Mouse (Mus musculus): ENCODE results near the gene Hivep3.

Hivep3 gene

DNA sequence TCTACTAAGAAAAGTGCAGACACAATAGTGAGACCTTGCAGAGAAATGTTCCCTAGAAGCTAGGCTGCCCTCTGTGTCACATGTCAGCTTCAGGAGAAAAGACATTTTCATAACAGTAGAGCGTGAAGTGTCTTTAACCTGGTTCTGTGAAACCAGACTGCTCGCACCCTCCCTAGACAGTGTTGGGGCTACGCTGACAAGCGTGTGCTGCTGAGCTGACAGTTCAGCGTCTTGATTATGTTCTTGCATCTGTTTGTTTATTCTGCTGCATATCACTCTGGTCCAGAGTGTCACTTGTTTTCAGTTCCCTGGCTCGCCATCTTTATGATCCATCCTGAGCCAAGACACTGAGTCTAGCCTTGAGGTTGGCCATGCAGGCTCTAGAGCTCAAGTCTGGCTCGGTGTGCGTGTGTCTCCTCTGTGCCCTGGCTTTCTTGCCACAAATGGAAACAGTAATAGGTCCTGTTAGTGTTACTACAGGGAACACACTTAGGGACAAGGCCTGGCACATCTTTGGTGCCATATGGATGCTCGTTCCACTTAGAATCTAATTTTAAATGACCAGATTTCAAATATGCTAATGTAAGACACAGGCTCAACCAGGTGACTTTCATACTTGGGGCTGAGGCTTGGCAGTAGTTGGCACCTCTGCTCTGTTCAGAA, 28.0 kb downstream of the Hivep3 start:
- DNase-seq (ENCODE audit: low spot score): peak; percentile 38

DNA sequence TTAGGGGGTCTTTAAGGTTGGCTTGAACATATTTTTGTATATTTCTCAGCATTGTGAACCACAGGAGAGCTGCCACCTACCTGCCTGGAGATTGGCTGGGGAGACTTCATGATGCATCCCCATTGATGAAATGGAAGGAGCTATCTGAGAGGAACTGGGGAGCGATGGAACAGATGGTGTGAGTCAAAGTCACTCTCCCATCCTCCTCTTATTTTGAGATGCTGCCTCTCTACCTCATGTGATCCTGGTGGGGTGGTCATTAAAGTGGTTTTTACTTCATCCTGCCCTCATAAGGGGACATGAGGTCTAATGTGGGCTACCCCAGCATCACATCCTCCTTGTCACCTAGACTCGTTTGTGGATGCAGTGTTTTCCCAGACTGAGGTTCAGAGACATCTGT, 28.6 kb downstream of the Hivep3 start:
- no peak for DNase-seq (ENCODE audit: low spot score)

DNA sequence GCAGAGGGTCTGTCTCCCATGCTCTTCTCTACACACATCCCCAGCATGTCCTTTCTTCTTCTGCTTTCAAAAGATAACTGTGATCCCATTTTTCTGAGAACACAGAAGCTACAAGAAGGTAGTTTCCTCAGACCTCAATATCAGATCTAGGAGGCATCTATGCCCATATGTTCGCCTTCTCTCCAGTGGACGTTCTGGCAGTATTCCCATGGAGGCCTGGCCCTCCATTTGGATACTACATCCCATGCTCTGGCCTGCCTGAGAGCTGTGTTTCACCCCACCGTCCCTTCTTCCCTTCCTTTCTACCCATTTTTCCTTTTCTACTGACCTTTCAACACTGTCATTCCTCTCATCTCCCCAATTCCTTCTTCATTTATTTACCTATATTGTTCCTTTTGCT, 34.5 kb downstream of the Hivep3 start:
- DNase-seq (ENCODE audit: low spot score): no peak

DNA sequence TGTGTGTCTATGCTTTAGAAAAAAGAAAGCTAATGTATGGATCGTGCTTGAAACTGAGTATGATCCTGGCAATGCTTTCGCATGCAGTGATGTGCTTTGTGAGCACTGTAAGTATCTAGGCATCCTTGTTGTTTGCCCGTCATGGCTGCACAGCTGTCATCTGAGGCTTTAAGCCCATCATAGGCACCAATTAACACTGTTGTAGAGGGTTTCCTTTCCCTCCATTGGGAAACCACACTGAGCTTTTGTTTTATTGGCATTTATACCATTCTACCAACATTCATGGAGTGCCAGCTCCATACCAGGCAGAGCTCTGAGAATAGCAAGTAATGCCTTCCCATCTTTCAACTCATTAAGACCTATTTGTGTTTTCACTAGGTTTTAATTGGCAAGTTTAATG, 42.3 kb downstream of the Hivep3 start:
- no peak for DNase-seq (ENCODE audit: low spot score)

DNA sequence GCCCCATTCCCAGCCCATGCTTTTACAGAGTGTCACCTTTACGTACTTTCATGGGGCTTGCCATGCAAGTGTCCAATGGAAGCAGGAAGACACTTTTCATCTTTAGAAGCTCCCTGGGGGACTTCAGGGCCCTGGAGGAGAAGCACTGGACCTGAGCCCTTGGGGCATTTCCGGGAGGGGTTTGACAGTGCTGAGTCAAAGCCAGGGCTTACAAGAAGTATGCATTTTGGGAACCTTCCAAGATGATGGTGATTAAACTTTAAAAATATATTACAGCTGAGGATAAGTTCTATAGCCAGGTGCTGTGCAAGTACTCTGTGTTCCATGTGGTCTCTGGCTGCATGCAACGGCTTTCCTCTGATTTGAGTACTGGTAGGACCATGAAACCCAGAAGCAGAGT, 43.6 kb downstream of the Hivep3 start:
- DNase-seq (ENCODE audit: low spot score): no peak

DNA sequence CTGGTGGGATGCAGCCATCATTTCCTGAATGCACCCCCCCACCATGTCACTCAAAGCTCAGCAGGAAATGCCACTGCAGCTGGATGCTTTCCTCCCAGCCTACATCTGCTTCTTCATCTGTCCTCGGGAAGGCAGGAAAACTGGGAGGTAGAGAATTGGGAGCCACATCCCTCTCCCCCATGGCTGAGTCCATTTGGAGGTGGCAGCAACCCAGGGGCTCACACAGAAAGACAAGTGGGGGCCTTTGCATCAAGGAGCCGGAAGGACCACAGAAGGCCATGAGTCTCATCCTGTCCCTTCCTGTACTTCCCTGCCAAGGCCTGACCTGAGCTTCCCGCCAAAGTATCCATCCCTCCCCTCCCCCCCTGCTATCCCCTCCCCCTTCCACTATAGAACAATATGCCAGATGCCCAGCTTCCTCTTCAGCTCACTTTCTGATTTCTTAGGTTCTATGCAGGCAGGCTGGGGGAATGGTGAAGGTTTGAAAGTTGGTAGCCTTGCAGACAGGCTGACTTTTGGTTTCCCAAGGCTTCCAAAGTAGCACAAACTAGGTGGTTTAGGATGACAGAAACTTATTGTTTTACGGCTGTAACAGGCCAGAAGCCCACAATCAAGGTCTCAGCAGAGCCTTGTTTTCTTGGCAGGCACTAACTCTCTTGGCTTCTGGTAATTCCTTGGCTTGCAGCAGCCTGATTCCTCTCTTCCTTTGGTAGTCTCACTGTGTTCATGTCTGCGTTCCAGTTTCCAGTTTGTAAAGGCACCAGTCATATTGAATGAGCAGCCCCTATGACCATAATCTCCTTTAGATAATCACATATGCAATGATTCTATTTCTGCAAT, 46.2 kb downstream of the Hivep3 start:
- no peak for DNase-seq (ENCODE audit: low spot score)

DNA sequence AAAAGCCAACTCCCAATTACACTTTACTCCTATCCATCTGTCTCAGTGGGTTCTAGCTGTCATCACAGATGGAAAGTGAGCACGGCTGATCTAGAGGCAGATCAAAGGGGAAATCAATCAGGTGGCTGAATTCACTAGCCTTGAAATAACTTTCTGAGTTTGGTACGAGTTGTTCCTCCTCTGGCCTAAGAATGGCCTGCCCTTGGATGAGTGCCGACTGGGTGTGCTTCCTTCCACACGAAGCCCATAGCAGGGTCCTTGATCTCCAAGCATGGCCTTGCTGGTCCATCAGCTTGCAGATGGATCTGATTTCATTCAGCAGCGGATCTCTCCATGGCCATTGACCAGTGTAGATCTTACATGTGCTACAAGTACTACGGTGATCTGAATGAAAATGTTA, 47.3 kb downstream of the Hivep3 start:
- DNase-seq (ENCODE audit: low spot score): no peak

DNA sequence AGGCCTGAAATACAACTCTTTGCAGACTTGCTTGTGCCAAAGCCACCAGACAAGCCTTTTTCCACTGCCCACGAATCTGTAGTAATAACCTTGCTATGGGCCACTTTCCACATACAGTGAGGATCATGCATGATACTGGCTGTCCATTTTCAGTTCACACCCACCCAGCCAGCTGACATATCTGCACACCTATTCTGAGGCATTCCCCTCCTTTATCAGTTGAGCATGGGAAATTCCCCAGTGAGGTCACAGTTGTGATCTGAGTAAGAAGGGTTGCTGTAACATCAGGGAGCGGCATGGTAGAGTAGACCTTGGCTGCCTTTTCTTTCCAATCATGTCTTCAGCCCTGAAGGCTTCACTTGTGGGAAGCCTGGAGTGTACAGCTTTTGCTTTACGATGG, 51.4 kb downstream of the Hivep3 start:
- DNase-seq (ENCODE audit: low spot score): no peak

DNA sequence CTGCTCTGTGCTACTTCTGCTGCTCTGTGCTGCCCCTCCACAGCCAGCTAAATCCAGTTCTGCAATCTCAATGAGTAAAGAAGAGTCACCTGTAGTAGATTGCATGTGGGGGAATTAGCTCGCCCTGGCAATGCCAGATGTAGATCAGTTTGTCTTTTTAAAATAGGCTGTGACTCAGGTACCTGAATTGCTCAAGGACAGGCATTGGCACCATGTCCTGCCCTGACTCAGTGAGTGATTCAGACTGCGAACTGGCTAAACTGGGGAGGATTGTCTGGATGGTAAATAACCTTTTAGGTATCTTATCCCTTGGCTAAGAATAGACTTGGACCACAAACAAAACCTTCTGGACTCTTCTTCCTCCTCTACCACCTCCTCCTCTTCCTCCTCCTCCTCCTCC, 52.7 kb downstream of the Hivep3 start:
- no peak for DNase-seq (ENCODE audit: low spot score)

DNA sequence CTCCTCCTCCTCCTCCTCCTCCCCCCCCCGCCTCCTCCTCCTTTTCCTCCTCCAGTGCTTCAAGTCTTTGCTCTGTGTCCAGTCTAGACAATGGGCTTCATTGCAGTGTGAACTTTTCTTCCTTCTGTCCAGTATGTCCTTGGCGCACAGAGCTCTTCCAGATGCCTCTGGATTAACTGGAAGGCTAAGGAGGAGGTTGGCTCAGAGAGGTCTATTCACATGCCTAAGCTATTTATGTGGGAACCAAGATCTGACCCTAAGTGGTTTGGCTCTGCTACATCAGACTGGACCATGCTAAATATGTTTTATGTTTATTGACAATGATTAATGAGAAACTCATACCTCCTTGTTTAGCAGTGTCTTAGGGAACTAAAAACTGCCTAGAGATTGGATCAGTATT, 53.1 kb downstream of the Hivep3 start:
- no peak for DNase-seq (ENCODE audit: low spot score)

DNA sequence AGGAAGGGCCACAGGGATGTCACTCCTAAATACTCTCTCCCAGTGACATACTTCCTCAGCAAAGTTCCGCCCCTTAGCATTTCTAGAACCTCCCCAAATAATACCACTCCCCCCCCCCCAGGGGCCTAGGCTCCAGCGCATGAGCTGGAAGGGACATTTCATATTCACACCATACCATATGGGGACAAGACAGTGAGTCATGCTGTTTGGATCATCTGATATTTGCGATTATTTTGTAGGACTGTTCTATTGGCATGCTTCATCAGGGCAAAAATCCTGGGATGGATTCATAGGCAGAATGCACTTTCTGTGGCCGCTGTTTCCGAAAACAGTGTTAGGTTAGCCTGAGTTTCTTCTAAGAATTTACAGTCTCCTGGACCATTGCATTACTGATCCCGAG, 55.2 kb downstream of the Hivep3 start:
- no peak for DNase-seq (ENCODE audit: low spot score)

DNA sequence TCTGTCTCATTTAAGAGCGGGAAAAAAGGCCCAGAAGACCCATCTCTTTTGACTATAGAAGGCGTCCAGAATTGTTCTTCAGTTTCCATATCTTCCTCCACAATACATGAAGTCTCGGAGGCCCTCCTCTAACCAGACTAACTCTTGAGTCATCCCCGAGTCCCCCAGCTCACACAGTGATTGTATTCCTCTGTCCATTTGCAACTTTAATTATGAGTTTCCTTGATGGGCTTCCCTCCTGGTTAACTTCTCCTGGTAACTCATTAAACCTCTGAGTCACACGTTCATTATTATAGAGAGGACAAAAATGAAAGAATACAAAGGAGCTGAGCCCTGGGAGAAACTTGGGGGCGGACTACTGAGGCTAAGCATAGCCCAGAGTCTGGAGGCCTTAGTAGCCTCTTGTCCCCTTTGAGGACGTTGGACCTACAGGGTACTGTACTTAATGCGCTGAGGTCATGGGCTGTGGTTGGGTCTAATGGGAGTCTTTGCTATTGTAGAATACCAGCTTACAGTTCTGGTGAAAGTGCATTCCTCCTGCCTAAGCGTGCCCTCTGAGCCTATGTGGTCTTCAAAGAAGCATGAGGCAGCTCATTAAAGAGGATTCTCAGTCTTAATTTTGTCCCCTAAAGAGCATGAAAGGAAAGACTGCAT, 56.0 kb downstream of the Hivep3 start:
- DNase-seq (ENCODE audit: low spot score): no peak

DNA sequence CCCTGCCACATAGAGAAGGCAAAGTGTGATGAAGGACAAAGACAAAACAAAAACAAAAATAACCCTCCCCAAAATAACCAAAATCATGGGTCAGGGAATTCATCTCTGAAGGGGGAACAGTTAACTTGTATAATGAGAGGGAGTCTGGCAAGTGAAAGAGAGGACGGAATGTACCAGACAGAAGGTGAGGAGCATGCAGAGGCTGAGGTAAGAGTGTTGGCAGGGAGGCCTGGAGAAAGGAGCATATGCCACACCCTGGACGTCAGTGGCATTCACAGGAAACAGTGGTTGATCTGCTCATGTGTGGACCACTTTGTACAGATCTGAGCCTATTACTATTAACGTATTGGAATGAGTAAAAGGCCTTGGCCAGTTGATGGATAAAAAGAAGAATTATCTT, 65.3 kb downstream of the Hivep3 start:
- DNase-seq (ENCODE audit: low spot score): no peak

DNA sequence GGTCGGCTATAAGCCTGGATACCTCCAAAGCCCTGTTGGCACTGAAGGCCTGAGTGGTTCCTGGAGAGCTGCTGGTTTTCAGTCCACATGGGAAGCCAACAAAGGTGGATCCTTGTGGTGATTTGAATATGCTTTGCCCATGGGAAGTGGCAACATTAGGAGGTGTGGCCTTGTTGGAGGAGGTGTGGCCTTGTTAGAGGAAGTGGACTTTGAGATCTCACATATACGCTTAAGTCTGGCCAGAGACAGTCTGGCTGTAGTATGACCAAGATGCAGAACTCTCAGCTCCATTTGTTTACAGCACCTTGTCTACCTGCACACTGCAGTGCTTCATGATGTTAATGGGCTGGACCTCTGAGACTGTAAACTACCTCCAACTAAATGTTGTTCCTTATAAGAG, 73.0 kb downstream of the Hivep3 start:
- DNase-seq (ENCODE audit: low spot score): no peak

DNA sequence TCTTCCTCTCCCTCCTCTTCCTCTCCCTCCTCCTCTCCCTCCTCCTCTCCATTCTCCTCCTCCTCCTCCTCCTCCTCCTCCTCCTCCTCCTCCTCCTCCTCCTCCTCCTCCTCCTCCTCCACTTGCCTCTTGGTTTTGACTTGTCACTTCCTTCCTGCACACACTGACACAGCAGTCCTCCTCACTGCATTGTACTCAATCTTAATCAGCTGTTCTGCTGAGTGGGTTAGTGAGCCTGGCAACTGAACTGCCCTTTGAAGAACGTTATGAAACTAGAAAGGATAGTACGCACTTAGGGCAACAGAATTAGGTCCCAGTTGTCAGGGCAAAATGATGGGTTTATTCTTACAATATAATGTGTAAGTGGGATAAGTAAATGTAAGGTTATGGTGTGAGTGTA, 73.8 kb downstream of the Hivep3 start:
- no peak for DNase-seq (ENCODE audit: low spot score)

DNA sequence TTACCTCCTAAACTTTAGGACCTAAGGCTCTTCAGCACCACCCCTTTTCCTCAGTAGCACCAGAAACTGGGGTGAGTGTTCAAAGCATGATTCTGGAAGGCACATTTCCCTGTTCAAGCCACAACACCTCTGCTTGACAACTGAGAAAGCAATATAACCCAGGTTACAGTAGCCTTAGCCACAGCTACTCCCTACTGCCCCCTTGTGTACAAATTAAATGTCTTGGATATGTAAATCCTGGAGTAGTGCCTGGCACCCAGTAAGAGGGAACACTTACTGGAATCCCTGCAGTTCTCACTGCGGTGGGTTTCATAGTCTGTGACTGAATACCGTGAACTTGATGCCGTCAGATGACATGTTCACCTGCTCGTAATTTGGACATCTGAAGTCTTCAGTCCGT, 75.7 kb downstream of the Hivep3 start:
- DNase-seq (ENCODE audit: low spot score): peak; percentile 63

DNA sequence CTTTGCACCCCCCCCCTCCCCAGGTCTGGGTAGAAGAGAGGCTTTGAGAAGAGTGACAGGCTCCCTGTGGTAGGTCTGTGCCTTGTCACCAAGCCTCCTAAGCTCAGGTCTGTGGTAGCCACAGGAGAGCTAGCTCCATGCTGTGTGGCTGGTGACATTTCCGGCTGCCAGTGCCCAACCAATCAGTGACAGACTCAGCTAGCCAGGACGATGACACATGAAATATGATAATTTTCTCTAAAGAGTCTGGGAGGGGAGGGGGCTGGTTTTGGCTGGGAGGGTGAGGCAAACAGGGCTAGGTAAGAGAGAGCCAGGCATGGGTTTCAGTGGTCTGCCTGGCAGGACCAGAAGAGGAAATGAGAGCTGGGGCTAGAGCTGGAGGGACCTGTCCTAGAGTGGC, 79.2 kb downstream of the Hivep3 start:
- DNase-seq (ENCODE audit: low spot score): no peak

DNA sequence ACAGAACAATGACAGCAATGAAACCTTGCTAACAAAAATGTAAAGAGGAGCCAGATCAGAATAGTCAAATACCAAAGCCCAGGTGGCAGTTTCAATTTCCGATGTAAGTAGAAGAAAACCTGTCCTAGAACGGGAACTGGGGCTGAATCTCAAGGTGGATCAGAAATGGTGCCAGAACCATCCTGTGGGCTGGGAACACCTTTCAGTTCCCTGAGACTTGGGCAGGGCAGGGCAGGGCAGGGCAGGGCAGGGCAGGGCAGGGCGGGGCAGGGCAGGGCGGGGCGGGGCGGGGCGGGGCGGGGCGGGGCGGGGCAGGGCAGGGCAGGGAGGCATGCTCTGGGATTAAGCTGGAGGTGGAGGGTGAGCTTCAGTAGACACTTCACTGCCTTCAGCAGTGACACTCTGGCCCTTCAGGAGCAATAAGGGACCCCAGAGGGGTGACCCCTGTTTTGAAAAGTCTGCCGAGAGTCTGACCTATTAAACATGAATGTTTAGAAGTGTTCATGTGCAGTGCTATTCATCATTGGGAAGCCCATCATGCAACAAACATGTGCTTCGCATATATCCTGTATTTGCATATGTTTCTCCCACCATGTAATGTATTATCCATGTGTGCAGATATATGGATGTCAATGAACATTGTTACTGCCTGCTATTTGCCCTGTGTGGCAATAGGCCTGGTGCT, 80.1 kb downstream of the Hivep3 start:
- no peak for DNase-seq (ENCODE audit: low spot score)

DNA sequence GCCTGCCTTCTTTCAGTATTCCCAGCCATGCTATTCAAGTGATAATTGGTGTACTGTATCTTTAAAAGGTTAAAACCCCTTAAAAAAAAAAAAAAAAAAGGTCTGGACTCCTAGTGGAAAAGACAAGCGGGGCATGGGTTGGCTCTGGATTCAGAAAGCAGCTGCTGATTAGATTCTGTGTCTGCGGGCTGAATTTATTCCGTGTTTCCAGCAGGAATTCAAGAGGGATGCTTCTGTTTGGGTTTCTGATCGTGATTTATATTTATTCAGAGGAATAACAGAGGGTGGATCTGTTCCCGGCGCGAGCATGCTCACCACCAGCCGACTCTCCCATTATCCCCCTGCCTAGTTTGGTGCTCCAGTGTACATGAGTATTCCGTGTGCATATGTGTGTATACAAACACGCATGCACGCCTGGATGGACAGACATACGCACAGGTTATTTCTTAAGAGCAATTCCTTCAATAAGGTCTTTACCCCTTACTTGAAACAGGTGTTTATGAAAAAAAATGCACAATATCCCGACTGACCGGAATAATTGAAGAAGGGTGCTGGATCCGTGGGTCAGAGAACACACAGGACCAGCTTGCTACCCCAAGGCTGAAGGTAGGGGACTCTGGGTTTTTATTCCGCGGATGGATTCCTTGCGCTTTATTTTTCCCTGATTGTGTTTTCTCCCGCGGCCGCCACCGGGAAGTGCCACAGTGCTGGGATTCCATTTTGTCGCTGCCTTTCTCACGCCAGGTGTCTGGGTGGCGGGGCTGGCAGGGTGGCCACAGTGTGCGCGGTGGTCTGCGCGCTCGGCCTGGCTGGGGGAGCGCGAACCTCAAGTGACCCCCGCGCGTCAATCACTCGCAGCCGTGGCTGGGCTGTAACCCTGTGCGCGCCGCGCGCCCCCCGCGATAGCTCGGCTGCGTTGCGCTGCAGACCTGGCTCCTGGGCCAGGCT, 80.9 kb downstream of the Hivep3 start:
- DNase-seq (ENCODE audit: low spot score): peak; percentile 46

DNA sequence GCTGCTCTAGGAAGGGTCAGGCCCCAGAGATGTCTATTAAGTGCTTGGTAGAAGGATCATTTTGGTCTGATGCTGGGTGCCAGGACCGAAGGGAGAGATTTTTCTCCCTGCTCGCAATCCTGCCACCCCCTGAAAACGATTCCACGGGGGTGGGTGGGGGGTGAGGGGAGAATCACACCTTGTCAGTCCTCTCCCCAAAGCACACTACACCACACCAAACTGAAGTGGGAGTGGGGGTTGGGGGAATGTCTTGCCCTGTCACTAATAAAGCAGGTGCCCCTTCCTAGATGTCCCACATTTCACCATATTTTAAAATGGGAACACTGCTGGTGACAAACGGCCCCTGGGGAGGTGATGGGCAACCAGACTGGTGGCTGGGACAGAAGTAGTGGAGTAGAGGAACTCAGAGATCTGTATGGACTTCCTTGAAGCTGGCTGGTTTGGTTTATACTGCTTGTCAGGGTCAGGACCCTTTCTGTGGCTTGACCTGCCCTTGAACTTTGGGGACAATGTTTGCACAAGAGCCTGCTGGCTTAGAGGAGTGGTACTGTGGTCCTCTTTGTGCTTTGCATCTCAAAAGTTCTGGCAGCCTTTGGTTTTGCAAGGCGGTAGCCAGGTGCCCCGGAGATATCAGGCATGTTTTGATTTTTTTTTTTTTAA, 81.7 kb downstream of the Hivep3 start:
- DNase-seq (ENCODE audit: low spot score): no peak

DNA sequence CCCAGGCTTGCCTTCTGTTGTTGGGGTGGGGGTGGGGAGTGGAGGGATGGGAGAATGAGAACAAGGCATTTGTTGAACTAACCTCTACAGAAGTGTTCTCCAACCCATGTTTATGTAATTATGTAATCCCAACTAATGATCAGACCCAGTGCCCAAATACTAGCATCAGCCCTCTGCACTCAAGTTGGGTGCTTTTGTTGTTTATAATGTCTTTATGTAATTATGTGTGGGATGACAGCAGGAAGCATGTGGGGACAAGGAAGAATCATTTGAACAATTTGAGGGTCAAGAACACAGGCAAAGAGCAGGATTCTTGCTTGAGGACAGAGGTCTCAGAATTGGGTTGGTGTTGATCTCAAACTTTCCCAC, 82.2 kb downstream of the Hivep3 start:
- DNase-seq (ENCODE audit: low spot score): no peak
